Mouse (Mus musculus) CH12F3 (cell line): Measurements from ENCODE around the gene Slc1a1.

Source experiments
- in situ Hi-C: fragments of 300-500 bp; cut with MboI; formaldehyde crosslinking; loops from 2 replicates; pipeline ENCODE4 v1.14.3; 2020; ENCODE audit warnings: low sequenced_read_pairs

Gene Slc1a1

GRCm38 (mm10) chr19:28850510-28850909 lies 15.7 kb downstream of the Slc1a1 start:
- in situ Hi-C loops = no loop called here

- in situ Hi-C loops = no loop called here
Observed at GRCm38 (mm10) chr19:28852001-28852400, 17.2 kb downstream of the Slc1a1 start.

GRCm38 (mm10) chr19:28854831-28855230 lies 20.0 kb downstream of the Slc1a1 start:
- in situ Hi-C loops = no loop called here

GRCm38 (mm10) chr19:28860246-28860645 lies 25.4 kb downstream of the Slc1a1 start:
- in situ Hi-C loops = no loop called here

- in situ Hi-C loops = no loop called here
Observed at GRCm38 (mm10) chr19:28863626-28864025, 28.8 kb downstream of the Slc1a1 start.

GRCm38 (mm10) chr19:28864981-28865380 lies 30.1 kb downstream of the Slc1a1 start:
- in situ Hi-C loops = no loop called here

- in situ Hi-C loops = no loop called here
Observed at GRCm38 (mm10) chr19:28865501-28865900, 30.7 kb downstream of the Slc1a1 start.

GRCm38 (mm10) chr19:28869251-28869855 lies 34.5 kb downstream of the Slc1a1 start:
- in situ Hi-C loops = no loop called here

GRCm38 (mm10) chr19:28870351-28870750 lies 35.5 kb downstream of the Slc1a1 start:
- in situ Hi-C loops = no loop called here

GRCm38 (mm10) chr19:28879476-28879875 lies 44.6 kb downstream of the Slc1a1 start:
- in situ Hi-C loops = no loop called here

GRCm38 (mm10) chr19:28883126-28883525 lies 48.3 kb downstream of the Slc1a1 start:
- in situ Hi-C loops = no loop called here

GRCm38 (mm10) chr19:28888496-28888895 lies 53.6 kb downstream of the Slc1a1 start:
- in situ Hi-C loops = no loop called here

- in situ Hi-C loops = no loop called here
Observed at GRCm38 (mm10) chr19:28889251-28889650, 54.4 kb downstream of the Slc1a1 start.

- in situ Hi-C loops = no loop called here
Observed at GRCm38 (mm10) chr19:28891238-28891637, 56.4 kb downstream of the Slc1a1 start.

GRCm38 (mm10) chr19:28891864-28892263 lies 57.0 kb downstream of the Slc1a1 start:
- in situ Hi-C loops = no loop called here

- in situ Hi-C loops = no loop called here
Observed at GRCm38 (mm10) chr19:28896639-28897038, 61.8 kb downstream of the Slc1a1 start.

- in situ Hi-C loops = no loop called here
Observed at GRCm38 (mm10) chr19:28897497-28897896, 62.6 kb downstream of the Slc1a1 start.

GRCm38 (mm10) chr19:28900771-28901170 lies 65.9 kb downstream of the Slc1a1 start:
- in situ Hi-C loops = no loop called here

- in situ Hi-C loops = no loop called here
Observed at GRCm38 (mm10) chr19:28902111-28902510, 67.3 kb downstream of the Slc1a1 start.

- in situ Hi-C loops = no loop called here
Observed at GRCm38 (mm10) chr19:28902806-28903205, 68.0 kb downstream of the Slc1a1 start.

GRCm38 (mm10) chr19:28903536-28904119 lies 68.8 kb downstream of the Slc1a1 start:
- in situ Hi-C loops = no loop called here

- in situ Hi-C loops = no loop called here
Observed at GRCm38 (mm10) chr19:28908186-28908585, 73.3 kb downstream of the Slc1a1 start.

GRCm38 (mm10) chr19:28908693-28909092 lies 73.8 kb downstream of the Slc1a1 start:
- in situ Hi-C loops = no loop called here
